Mouse (Mus musculus) intestine, postnatal 0 days (tissue): Measurements from ENCODE around the gene Ntn5. TPM values are rescaled to one million over a fixed set of nuclear protein-coding genes. Genes with fewer than 3 reads are reported as not detected.
A peak's percentile ranks its signal among the peaks of the same experiment; 100 is the strongest.

Experiments
- ATAC-seq: fragments of 200-750 bp; cut with Nextera tagmentation; 2 replicates; pipeline ENCODE4 v1.8.0; 2017; ENCODE audit warnings: mild to moderate bottlenecking, moderate TSS enrichment, moderate library complexity
- H3K27ac ChIP-seq: fragments of 300-500 bp; sonication (generic); 2 replicates; pipeline ENCODE4 v1.5.1; 2014; ENCODE audit warnings: mild to moderate bottlenecking, low read depth, low read length, moderate library complexity
- H3K27me3 ChIP-seq: fragments of 300-500 bp; sonication (generic); replicated peaks from 2 replicates; pipeline ENCODE4 v1.6.1; 2014; ENCODE audit warnings: low read length, mixed read lengths; ENCODE audit not compliant: control insufficient read depth, insufficient read depth
- H3K36me3 ChIP-seq: fragments of 300-500 bp; sonication (generic); 2 replicates; pipeline ENCODE4 v1.6.1; 2014; ENCODE audit warnings: mild to moderate bottlenecking, moderate library complexity; ENCODE audit not compliant: control insufficient read depth, insufficient read depth
- H3K4me1 ChIP-seq: fragments of 300-500 bp; sonication (generic); replicated peaks from 2 replicates; pipeline ENCODE4 v1.6.1; 2014; ENCODE audit warnings: antibody characterized with exemption, low read length, mixed read lengths; ENCODE audit not compliant: control insufficient read depth, insufficient read depth
- H3K4me2 ChIP-seq: fragments of 300-500 bp; sonication (generic); replicated peaks from 2 replicates; pipeline ENCODE4 v1.6.1; 2014; ENCODE audit warnings: low read depth, mild to moderate bottlenecking, moderate library complexity
- H3K4me3 ChIP-seq: fragments of 300-500 bp; sonication (generic); 2 replicates; pipeline ENCODE4 v1.5.1; 2014; ENCODE audit warnings: low read depth, low read length
- H3K9ac ChIP-seq: fragments of 300-500 bp; sonication (generic); 2 replicates; pipeline ENCODE4 v1.6.1; 2014; ENCODE audit warnings: mild to moderate bottlenecking, low read depth, low read length
- H3K9me3 ChIP-seq: fragments of 300-500 bp; sonication (generic); 2 replicates; pipeline ENCODE4 v1.6.1; 2016; ENCODE audit warnings: mixed run types; ENCODE audit not compliant: control insufficient read depth
- CTCF ChIP-seq: sonication (generic); IDR thresholded peaks from 2 replicates; pipeline ENCODE4 v1.5.1; 2016; ENCODE audit warnings: low read depth, mild to moderate bottlenecking, control low read depth, antibody characterized with exemption, moderate library complexity
- WGBS: fragments of 180-500 bp; shearing (Covaris S2); extraction: QIAGEN DNeasy Blood & Tissue Kit; methylation state at CpG from one replicate; pipeline ENCODE4 v1.1.7; 2014; 5-methylcytosine and 5-hydroxymethylcytosine counted together
- polyA plus RNA-seq: library from polyadenylated mRNA; unstranded; fragments of >200 nt; fragmentation: Nextera tagmentation; extraction: Ambion mirVana; gene quantifications from 2 replicates; pipeline ENCODE4 v1.2.1, GENCODE M21; 2015

The Ntn5 gene
- polyA plus RNA-seq: 0.10 and 0.20 TPM in 2 replicates

DNA sequence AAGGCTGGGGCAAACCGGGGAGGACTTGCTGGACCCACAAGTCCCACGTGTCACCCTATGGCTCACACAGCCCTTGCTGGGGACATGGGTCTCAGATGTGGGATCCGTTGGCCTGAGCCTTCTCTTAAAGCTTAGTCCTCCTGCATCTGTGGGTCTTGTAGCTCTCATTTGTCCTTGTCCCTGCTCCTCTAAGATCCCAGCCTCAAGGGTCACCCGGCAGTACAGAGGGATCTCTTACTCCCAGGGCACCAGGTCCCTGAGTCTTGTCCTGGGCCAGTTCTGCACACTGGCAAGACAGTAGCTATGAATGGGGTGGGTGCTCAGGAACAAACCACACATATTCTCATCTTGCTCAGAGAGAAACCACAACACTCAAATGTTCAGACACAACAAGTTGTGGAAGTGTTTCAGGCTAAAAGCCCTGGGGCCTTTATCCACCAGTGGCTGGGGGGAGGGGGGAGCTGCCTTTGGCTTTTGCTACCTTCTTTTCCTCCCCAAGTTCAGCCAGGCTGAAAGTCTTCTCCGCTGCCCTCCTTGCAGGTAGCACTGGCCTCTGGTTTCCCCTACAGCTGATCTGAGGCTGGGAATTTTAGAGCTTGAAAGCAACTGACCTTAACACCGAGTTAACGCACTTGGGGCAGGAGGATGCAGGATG is at the start of gene Ntn5:
Ntn5 (plus strand) TSS at position 627 of the 655 bp plus-strand sequence.
- H3K36me3 ChIP-seq: no peaks in the 10 kb centered on the region
- TF ChIP-seq CTCF: no peak
- no peak for ATAC-seq
- no peak within 1 kb of the TSS for H3K4me3 ChIP-seq
- peaks cover 25% of the 10 kb centered on the region for H3K27me3 ChIP-seq
- H3K4me1 ChIP-seq: peaks cover 3% of the 10 kb centered on the region; the same call in 1 of the 2 replicates
- H3K9me3 ChIP-seq: no peaks in the 10 kb centered on the region
- no peak within 1 kb of the TSS for H3K4me2 ChIP-seq
- 84% methylated on average over 7 of the region's 7 CpGs for WGBS
- no peak within 1 kb of the TSS for H3K9ac ChIP-seq
- no peak within 1 kb of the TSS for H3K27ac ChIP-seq

DNA sequence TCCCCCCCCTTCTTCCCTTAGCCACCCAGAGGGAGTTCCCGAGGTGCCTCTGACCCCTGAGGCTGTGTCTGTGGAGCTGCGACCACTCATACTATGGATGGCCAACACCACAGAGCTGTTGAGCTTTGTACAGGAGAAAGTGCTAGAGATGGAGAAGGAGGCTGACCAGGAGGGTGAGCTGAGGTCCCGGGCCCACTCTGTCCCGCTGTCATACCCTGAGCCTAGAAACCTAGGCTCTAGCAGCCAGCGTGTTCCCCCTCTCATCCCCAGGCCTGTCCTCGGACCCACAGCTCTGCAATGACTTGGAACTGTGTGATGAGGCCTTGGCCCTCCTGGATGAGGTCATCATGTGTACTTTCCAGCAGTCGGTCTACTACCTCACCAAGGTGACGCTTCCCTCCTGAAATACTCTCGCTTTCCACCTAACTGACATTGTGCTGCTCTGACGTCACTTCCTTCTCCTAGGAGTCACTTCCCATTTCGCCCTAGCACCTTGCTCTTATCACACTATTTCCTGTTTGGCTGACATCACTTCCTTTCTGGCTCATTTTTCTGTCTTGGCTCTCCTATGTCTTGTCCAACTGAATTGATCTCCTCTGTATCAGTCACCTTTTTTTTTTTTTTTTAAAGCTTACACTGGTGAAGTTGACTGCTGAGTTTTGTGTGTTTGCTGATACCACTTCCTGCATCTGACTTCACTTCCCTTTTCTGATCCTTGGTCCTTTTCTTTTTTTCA is 48.7 kb upstream of the Ntn5 start:
- no peak for ATAC-seq
- Histone ChIP-seq H3K9ac (no peak overlapping the region), H3K27me3 (peaks cover 50% of the 10 kb centered on the region), H3K9me3 (no peaks in the 10 kb centered on the region), H3K4me3 (no peak overlapping the region), H3K4me2 (no peak overlapping the region), H3K4me1 (no peaks in the 10 kb centered on the region), H3K27ac (no peak overlapping the region), H3K36me3 (0 out of 2 replicates have a peak, but pooled peaks cover 2% of the 10 kb centered on the region)
- no peak for TF ChIP-seq CTCF
- 82% methylated on average over 11 of the region's 11 CpGs for WGBS

DNA sequence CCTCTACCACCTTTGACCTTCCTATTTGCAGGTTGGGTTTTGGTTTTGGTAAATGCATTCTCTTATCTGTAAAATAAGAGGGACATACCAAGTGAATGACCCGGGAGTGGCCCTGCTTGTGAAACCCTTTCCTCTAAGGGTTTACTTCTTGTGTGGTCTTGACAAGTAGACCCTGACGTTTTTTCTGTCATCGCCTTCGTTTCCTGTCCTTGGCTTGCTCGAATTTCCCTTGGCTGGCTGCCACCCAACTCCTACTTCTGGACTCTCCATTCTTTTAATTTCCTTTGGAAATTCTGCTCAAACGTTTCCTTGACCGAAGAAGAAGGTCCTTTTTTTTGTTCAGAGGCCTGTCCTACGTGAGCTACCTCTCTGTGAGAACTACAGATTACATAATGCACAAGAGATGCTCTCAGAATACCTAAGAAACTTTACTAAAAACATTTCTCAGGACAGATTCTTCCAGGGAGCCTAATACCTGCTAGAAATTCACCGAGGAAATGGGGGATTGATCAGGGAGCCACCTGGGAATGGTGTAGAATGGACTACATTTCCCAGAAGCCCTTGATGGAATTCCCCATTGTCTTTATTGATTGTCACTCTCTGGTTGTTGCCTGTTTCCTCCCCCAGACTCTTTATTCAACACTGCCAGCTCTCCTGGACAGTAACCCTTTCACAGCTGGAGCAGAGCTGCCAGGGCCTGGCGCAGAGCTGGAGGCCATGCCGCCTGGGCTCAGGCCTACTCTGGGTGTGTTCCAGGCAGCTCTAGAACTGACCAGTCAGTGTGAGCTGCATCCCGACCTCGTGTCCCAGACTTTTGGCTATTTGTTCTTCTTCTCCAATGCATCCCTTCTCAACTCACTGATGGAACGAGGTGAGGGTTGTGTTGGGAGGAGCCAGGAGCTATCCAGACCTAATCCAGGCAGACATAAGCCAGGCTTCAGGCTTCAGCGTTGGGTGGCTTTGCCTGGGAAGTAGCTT is 47.8 kb upstream of the Ntn5 start:
- Histone ChIP-seq H3K9me3 (no peaks in the 10 kb centered on the region), H3K27me3 (peaks cover 46% of the 10 kb centered on the region), H3K4me3 (no peak overlapping the region), H3K36me3 (0 out of 2 replicates have a peak, but pooled peaks cover 2% of the 10 kb centered on the region), H3K4me1 (no peaks in the 10 kb centered on the region), H3K9ac (no peak overlapping the region), H3K4me2 (no peak overlapping the region), H3K27ac (no peak overlapping the region; the same call in none of the 2 replicates)
- TF ChIP-seq CTCF: no peak
- no peak for ATAC-seq
- WGBS: 74% methylated on average over 15 of the region's 15 CpGs

DNA sequence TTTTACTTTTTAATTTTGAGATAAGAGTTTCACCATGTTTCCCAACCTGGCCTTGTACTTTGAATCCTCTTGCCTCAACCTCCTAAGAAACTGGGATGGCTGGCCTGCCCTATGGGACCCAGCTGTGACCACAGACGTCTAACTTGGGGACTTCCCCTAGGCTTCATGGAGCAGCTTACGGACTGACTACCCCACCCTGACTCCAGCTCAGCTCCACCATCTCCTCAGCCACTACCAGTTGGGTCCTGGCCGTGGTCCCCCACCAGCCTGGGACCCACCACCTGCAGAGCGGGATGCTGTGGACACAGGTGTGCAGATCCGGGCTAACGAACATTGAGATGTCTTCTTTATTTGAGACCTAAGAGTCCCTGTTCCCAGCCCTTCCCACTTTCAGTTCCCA is 46.1 kb upstream of the Ntn5 start:
- Histone ChIP-seq H3K9ac (no peak overlapping the region), H3K27ac (no peak overlapping the region), H3K36me3 (0 out of 2 replicates have a peak, but pooled peaks cover 2% of the 10 kb centered on the region), H3K4me2 (no peak overlapping the region), H3K27me3 (peaks cover 43% of the 10 kb centered on the region; the same call in 1 of the 2 replicates), H3K4me3 (no peak overlapping the region), H3K4me1 (no peaks in the 10 kb centered on the region), H3K9me3 (no peaks in the 10 kb centered on the region)
- no peak for TF ChIP-seq CTCF
- no peak for ATAC-seq
- WGBS: 94% methylated on average over 6 of the region's 6 CpGs

DNA sequence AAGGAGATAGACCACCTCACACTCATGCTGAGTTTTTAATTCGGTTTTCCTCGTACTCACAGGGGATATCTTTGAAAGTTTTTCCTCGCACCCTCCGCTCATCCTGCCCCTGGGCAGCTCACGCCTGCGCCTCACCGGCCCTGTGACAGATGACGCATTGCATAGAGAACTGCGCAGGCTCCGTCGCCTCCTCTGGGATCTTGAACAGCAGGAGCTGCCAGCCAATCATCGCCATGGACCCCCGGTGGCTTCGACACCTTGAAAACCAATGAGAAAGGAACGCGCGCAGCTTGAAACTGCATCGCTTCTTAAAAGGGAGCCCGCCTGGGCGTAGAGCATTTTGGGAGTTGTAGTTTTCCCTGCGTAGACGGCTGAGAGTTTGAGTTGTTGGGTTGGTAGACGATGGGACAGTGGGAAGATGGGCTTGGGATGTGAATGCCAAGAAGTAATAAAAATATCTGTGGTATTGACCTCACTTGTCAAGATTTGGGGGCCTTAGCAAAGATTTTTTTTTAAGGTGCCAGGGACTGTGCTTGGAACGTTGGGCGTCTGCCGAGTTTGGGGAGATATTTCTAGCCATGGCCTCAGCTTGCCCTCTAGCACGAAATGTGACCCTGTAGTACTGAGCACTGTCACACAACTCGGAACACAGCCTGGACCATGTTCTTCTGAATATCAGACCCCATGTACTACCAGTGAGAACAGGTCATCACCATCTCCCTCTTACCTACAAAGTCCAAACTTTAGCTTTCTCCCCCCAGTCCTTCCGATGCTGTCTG is 45.0 kb upstream of the Ntn5 start:
- no peak for TF ChIP-seq CTCF
- peak; percentile 62 for ATAC-seq
- peak overlapping the region; percentile 28 for H3K4me2 ChIP-seq
- H3K27me3 ChIP-seq: peaks cover 37% of the 10 kb centered on the region; the same call in 1 of the 2 replicates
- WGBS: 31% methylated on average over 29 of the region's 29 CpGs
- H3K27ac ChIP-seq: no peak overlapping the region
- H3K4me3 ChIP-seq: no peak overlapping the region
- H3K9me3 ChIP-seq: no peaks in the 10 kb centered on the region
- no peaks in the 10 kb centered on the region for H3K4me1 ChIP-seq
- H3K36me3 ChIP-seq: 0 out of 2 replicates have a peak, but pooled peaks cover 2% of the 10 kb centered on the region
- no peak overlapping the region for H3K9ac ChIP-seq
